Mouse (Mus musculus) cerebellum, adult 2 months (tissue): ENCODE results near the gene Taf11.
A peak's percentile ranks its signal among the peaks of the same experiment; 100 is the strongest.

ENCODE experiments used
- CTCF ChIP-seq: fragments of 200-500 bp; IDR thresholded peaks from 2 replicates; pipeline ENCODE4 v1.5.1; 2011; ENCODE audit warnings: low read depth, mild to moderate bottlenecking, control low read depth, low read length, moderate library complexity, borderline replicate concordance; ENCODE audit not compliant: insufficient read depth
- POLR2A ChIP-seq: fragments of 200-500 bp; IDR thresholded peaks from 2 replicates; pipeline ENCODE4 v1.6.1; 2011; ENCODE audit warnings: low read length, control low read depth, borderline replicate concordance; ENCODE audit not compliant: insufficient read depth

DNA sequence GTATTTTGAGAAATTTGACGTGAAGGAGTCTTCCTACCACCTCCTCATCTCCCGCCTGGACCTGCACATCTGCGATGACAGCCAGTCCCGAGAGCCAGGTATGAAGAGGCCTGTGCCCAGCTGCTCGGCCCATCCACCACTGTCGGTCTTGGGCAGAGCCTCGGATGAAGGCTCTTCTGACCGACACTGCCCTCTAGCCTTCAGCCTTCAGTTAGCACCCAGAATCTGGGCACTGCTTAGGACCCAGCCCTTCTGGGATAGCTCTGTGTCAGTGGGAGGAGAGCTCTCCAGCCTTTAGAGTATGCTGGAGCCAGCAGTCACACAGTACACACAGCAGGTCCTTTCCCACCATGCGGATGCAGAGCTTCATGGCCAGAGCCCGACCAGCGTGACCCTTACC lies 28.1 kb downstream of the Taf11 start:
- TF ChIP-seq CTCF (peak; percentile 43; the same call in 1 of the 2 replicates), POLR2A (no peak)
